Mouse (Mus musculus) layer of hippocampus, postnatal 25 days (tissue): Measurements from ENCODE around the gene Cldn2. TPM values are rescaled to one million over a fixed set of nuclear protein-coding genes. Genes with fewer than 3 reads are reported as not detected.

Experiments used
- DNase-seq, 2 experiments: peaks; one replicate each; pipeline ENCODE4 v3.0.0; 2022; ENCODE audit warnings: mixed read lengths in 2 of 2, low spot score in 1 of 2; ENCODE audit errors: extremely low spot score in 1 of 2
- total RNA-seq, 2 experiments: library from RNA; stranded (reverse); gene quantifications; 2 replicates each; pipeline ENCODE4 v1.2.3; 2021

The Cldn2 gene
- total RNA-seq, 2 experiments from 2014 or later: 0.44 to 0.56 TPM

- DNase-seq: no peak
These were observed 5.3 kb downstream of the Cldn2 start for GRCm38 (mm10) chrX:139805918-139806317.

DNA sequence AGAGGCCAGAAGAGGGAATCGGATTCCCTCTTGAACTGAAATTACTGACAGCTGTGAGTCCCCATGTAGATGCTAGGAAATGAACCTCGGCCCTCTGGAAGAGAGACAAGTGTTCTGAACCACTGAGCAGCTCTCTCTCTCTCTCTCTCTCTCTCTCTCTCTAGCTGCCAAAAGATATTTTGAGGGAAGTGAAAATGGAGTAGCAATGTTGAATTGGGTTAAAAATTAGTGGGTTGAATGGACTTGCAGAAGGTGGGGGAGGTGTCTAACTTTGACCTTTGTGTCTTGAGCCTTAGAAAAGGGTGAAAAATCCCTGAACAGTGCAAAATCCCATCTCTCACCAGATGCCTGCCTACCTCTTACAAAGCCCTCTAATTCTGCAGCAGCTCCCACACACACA is 6.8 kb downstream of the Cldn2 start:
- no peak for DNase-seq

- DNase-seq: no peak
These were observed 7.5 kb downstream of the Cldn2 start for GRCm38 (mm10) chrX:139808085-139808484.

DNA sequence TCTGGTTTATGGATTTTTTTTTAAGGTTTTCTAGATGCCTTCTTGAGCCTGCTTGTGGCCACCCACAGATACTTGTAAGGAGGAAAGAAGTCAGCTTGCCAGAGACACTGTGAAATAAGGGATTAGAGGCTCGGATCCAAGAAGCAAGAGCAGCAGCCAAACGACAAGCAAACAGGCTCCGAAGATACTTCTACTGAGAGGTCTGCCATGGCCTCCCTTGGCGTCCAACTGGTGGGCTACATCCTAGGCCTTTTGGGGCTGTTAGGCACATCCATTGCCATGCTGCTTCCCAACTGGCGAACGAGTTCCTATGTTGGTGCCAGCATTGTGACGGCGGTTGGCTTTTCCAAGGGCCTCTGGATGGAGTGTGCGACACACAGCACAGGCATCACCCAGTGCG is 7.9 kb downstream of the Cldn2 start:
- DNase-seq: no peak

DNA sequence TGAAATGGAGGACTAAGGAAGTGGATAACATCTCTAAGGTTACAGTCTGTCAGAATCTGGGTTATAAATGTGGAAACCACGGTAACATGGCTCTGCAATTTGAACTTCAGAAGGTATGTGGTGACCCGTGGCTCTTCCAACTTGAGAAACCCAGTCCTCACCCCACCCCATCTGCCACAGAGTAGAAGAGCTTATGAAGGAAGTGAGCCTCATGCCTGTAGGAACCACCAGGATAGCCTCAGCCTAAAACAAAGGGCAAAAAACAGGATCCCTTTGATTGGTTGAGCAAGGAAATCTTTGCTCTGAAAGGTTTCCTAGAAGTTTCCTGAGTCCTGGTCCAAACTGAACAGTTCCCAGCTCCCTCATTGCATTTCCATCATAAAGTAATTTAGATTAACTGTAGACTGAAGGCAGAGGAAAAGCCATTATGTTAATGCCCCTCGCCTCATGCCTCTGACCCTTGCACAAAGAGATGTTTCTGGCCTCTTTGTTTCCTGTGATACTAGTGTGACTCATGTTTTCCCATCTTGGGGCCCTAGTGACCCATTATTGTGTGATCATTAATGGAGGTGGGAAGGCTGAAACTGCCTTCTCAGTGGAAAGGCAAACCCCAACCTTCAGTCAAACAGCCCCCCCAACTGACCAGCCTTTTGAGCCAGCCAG is 12.1 kb downstream of the Cldn2 start:
- DNase-seq: no peak

GRCm38 (mm10) chrX:139813299-139814002 is 12.8 kb downstream of the Cldn2 start:
- DNase-seq: no peak

GRCm38 (mm10) chrX:139814018-139814635 is 13.5 kb downstream of the Cldn2 start:
- no peak for DNase-seq

- DNase-seq: no peak
These were observed 14.6 kb downstream of the Cldn2 start for GRCm38 (mm10) chrX:139815201-139815600.

DNA sequence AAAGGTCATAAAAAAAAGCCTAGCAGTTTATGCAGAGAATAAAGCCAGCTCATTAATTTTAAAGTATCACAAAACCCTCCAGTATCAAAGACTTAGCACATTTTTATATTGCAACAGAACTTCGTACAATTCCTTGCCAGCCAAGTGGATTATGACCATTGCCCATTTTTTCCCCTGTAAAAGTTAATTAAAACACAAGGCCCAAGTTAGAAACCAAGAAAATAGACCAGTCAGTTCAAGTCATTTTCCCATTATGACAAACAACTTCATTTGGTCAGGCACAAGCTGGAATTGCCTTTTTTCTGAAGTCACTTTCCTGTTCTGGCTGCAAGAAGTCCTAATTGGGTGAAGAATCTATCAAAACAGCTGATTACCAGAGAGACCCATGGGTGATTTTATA is 24.8 kb downstream of the Cldn2 start:
- no peak for DNase-seq

DNA sequence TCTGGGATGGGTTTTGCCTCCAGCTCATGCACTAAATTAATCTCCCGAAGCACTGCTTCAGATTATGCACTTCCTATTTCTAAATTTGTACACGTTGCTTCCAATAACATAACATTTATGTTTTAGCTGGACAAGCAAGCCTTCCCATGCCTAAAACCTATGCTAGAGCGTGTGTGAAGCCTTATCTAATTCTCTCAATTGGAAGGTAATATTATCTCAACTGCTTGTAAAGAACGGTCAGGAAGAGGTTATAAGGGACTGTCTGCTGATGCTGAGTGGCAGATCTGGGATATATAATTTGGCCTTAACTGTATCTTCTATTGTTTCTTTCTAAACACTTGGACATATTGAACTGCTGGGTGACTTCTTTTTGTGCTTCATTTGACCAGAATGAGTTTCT is 26.3 kb downstream of the Cldn2 start:
- no peak for DNase-seq

DNA sequence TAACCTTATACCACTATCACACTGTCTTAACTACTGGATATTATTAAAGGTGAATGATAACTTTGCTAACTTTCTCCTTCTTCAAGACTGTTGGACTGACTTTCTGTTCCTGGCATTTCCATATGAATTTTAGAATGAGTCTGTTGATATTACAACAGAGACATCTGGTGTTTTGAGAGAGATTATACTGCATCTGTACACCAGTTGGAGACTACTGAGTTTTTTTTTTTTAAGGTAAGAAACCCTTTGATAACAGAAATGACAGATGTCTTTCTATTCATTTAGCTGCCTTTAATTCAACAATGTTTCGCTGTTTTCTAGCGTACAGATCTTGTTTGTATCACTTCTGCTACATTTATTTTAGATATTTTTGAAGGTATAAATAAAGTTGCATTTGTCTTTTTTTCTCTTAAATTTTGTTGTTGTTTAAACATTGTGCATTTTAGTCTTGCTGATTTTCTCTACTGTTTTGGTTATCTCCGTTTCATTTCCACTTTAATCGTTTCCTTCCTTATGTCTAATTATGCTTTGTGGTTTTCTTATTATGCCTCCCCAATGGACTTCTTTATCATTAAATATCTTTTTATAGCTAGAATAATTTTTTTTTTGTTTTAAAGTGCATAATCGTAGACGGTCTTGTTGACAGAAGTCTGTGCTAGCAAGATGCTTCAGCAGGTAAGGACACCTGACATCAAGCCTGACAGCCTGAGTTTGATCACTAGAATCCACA is 27.9 kb downstream of the Cldn2 start:
- DNase-seq: no peak

GRCm38 (mm10) chrX:139832464-139832863 is 31.8 kb downstream of the Cldn2 start:
- DNase-seq: peak; percentile 13 to 53

- no peak for DNase-seq
These were observed 38.4 kb downstream of the Cldn2 start for GRCm38 (mm10) chrX:139839057-139839456.

DNA sequence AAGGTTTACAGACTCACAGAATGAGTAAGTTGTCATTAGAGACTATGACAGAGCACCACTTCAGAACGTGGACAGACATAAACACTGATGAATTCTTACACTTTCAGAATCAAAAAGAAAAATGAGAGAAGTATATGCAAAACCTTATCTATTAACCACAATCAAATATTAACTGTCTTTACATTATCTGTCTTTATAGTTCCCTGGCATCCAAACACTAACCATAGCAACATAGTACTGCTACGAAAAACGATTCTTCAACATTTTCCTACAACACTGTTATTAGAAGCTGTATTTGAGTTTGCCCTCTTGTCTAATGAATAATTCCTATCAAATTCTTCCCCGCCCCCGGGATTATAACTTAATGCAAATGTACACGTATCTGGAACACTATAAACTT is 40.5 kb downstream of the Cldn2 start:
- DNase-seq: no peak

GRCm38 (mm10) chrX:139854795-139855194 is 54.2 kb downstream of the Cldn2 start:
- no peak for DNase-seq

DNA sequence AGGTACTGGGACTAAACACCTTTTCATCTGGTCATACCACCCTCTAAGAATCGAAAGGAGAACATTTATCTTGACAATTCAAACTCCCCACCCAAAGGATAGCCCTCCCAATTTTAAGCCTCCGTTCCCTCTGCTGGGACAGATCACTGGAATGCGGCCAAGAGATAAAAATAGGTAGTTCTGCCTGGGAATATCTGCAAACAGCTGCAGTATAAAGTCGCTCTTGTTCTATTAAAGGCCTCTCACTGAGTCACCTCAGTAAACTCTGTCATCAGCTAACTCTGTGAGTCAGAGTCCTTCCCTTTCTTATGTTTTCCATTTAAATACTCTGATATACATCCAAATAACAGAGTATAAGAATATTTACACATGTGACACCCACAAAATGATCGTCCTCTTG is 58.8 kb downstream of the Cldn2 start:
- DNase-seq: no peak

Other genes starting within 250 kb of the Cldn2 start
- gene Rnf128, start 237.5 kb upstream of the Cldn2 start, total RNA-seq: 10 to 100 TPM; 26.7 to 32.3 TPM
- gene Tbc1d8b, start 115.8 kb upstream of the Cldn2 start, total RNA-seq: 10 to 100 TPM in 1 of 2 experiments, 1 to 10 TPM in 1; 9.5 to 11.2 TPM
- gene Gm15013, start 86.3 kb upstream of the Cldn2 start, total RNA-seq: not detected
- gene Ripply1, start 18.5 kb upstream of the Cldn2 start, total RNA-seq: not detected
- gene Morc4, start 70.8 kb downstream of the Cldn2 start, total RNA-seq: 1 to 10 TPM; 3.8 to 5.8 TPM
- 1 to 10 TPM; 7.3 to 8.6 TPM for gene Rbm41, start 197.8 kb downstream of the Cldn2 start, total RNA-seq